Mouse (Mus musculus) skeletal muscle tissue, adult 2 months (tissue): ENCODE data around the gene Sh3gl3.
A peak's percentile ranks its signal among the peaks of the same experiment; 100 is the strongest.
"Not testable (repeated sequence)": the region's sequence is repeated elsewhere in the genome, so short reads cannot be mapped to it uniquely, and the experiment has no call there.

Experiments
- DNase-seq: peaks from one replicate; pipeline ENCODE4 v3.0.0-alpha.2; 2012; ENCODE audit warnings: low read depth, low spot score

Gene Sh3gl3

DNA sequence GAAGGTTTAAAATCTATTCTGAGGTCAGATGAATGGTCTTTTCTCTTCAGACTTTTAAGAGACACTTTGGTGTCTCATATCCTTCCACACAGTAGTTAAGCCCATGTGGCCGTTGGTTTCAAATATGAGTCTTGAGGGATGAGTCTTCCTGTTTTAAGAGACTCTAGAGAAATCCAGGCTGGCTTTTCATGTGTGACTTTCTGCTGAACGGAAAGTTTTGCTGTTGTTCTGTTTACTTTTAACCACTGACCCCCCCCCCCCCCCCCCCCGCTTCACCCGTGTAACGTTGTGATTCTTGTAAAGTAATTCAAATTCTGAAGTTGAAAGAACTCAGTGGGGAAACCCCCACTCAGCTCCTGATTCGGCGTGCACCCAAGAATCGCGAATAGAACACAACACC lies 61.8 kb downstream of the Sh3gl3 start:
- no peak for DNase-seq

GRCm38 (mm10) chr7:82236152-82236898 lies 62.7 kb downstream of the Sh3gl3 start:
- no peak for DNase-seq

GRCm38 (mm10) chr7:82236899-82237162 lies 63.2 kb downstream of the Sh3gl3 start:
- DNase-seq: no peak

DNA sequence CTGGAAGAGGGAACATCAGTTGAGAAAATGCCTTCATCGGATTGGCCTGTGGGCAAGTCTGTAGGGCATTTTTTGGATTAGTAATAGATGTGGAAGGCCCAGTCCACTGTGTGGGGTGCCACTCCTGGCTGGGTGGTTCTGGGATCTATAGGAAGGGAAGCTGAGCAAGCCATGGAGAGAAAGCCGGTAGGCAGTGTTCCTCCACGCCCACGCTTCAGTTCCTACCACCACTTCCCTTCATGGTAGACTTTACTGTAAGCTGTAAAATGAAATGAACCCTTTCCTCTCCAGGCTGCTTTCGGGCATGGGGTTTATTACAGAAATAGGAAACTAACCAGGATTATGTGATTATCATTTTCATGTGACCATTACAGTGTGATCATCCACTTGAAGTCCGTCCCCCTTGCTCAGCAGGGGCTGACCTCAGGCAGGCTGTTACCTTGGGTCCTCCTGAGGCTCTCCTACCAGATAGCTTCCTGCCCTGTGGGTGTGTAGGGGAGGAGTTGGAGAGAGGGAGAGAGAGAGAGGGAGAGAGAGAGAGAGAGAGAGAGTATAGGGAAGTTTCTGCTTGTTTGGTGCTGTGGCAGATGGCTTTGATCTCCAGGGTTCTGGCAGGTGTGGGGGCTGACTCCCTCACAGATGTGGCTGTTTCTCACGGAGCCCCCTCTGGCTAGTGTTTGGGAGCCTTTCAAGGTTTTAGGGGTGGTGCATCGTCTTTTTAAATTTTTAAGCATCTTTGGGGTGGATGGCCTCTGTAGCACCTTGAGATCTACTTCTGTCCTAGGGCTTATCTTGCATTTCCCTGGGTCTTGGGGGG lies 67.0 kb downstream of the Sh3gl3 start:
- no peak for DNase-seq

DNA sequence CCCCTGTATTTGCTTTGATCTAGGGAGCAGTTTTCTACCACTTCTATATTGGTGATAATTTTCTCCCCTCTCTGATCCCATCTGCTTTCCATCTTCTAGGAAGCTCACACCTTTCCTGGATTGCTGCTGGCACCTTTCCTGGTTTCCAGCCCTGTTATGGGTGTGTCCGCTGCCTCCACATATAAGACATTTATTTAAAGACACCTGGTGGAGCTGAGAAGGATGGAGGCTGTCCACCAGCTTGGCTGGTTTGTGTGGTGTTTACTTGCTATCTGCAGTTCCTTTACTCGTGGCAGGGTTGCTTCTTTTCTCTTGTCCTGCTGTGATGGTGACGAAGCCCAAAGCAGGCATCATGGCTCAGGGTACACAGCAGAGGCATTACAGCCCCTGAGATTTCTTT lies 71.1 kb downstream of the Sh3gl3 start:
- no peak for DNase-seq

- DNase-seq: no peak
Observed at GRCm38 (mm10) chr7:82248953-82249695, 75.5 kb downstream of the Sh3gl3 start.

DNA sequence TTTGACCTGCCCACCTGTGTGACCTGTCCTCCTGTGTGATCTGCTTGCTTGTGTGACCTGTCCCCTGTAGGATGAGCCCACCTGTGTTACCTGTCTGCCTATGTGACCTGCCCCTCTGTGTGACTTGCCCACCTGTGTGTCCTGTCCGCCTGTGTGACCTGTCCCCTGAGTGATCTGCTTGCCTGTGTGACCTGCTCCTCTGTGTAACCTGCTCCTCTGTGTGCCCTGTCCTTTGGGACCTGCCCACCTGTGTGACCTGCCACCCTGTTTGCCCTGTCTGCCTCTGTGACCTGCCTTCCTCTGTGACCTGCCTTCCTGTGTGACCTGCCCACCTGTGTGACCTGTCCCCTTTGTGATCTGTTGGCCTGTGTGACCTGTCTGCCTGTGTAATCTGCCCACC lies 79.7 kb downstream of the Sh3gl3 start:
- DNase-seq: no peak

- no peak for DNase-seq
Observed at GRCm38 (mm10) chr7:82256936-82257335, 83.3 kb downstream of the Sh3gl3 start.

- no peak for DNase-seq
Observed at GRCm38 (mm10) chr7:82257530-82257929, 83.9 kb downstream of the Sh3gl3 start.

GRCm38 (mm10) chr7:82260210-82260609 lies 86.6 kb downstream of the Sh3gl3 start:
- DNase-seq: no peak

DNA sequence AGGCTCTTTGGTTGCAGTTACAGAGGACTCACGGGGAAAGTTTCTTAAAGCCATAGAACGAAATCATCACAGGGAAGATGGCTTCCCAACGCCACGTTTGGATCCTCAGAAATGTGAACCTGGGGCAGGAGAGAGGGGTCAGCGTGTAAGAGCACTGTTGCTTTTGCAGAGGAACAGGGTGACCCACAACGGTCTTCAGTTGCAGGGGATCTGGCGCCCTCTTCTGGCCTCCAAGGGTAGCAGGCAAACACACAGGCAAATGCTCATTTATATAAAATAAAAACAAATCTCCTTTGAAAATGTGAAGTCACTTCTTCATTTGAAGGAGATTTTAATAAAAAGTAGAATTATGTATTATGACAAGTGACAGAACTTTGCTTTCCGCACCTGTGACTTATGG lies 89.5 kb downstream of the Sh3gl3 start:
- DNase-seq: peak; percentile 23

DNA sequence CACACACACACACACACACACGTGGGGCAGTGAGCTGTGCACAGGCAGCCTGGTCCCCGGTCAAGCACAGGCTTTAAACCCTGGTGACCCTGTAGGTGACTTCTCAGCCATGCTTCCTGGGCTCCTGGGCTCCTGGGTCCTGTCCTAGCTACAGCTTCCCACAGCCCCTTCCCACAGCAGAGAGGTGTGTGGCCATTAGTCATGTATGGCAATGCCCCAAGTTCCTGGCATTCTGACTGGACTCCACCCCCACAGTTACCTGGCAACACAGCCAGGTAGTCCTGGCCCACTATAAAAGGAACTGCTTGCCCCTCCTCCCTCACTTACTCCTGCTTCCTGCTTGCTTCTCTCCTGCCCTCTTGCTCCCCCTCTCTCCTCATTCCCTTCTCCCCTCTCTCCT lies 90.5 kb downstream of the Sh3gl3 start:
- no peak for DNase-seq

DNA sequence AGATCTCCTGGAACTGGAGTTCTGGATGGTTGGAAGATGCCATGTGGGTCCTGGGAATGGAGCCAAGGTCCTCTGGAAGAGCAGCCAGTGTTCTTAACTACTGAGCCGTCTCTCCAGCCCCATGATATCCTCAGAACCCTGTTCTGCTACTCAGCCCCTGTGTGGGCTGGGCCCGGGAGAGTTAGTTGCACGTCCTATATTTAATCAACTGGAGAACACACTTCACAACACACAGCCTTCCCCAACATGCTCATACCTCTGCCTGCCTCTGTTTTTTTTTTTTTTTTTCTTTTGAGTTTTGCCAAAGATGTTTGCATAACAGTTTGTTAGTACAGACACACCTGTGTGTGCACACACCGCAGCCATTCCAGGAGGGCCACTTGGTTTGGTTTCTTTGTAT lies 91.7 kb downstream of the Sh3gl3 start:
- DNase-seq: no peak

- DNase-seq: no peak
Observed at GRCm38 (mm10) chr7:82269948-82270347, 96.3 kb downstream of the Sh3gl3 start.

GRCm38 (mm10) chr7:82271742-82272141 lies 98.1 kb downstream of the Sh3gl3 start:
- DNase-seq: no peak

- not testable (repeated sequence) for DNase-seq
Observed at GRCm38 (mm10) chr7:82272875-82273274, 99.2 kb downstream of the Sh3gl3 start.

DNA sequence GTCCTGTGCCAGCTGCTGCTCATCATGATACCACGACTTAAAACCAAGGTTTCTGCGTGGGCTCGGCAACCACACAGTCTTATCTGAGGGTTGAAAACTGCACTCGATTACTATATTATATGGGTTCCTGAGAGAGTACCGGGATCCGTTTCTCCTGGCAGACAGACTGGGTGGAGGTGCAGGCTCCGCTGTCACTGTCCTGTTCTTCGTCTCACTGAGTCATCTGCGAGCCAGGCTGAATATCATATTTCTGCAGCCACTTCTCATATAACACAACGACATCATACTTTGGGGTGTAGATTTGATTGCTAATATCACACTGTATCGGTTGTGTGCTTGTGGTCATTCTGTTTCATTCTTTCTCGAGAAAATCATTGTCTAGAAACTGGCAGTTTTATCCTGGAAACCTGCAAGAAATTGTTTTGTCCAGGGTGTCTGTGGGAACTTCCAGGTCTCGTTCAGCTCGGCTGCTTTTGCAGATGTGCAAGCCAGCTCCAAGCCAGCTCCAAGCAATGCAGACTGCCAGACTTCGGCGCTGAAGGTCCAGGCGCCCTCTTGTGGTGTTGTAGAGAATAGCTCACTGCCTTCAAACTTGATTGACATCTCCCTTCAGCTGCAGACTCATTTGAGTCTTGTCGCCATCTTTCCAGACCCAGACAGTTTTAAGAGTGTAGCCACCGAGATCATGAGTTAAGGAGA lies 100.5 kb downstream of the Sh3gl3 start:
- peak; percentile 47 for DNase-seq

- DNase-seq: no peak
Observed at GRCm38 (mm10) chr7:82274975-82275374, 101.3 kb downstream of the Sh3gl3 start.

DNA sequence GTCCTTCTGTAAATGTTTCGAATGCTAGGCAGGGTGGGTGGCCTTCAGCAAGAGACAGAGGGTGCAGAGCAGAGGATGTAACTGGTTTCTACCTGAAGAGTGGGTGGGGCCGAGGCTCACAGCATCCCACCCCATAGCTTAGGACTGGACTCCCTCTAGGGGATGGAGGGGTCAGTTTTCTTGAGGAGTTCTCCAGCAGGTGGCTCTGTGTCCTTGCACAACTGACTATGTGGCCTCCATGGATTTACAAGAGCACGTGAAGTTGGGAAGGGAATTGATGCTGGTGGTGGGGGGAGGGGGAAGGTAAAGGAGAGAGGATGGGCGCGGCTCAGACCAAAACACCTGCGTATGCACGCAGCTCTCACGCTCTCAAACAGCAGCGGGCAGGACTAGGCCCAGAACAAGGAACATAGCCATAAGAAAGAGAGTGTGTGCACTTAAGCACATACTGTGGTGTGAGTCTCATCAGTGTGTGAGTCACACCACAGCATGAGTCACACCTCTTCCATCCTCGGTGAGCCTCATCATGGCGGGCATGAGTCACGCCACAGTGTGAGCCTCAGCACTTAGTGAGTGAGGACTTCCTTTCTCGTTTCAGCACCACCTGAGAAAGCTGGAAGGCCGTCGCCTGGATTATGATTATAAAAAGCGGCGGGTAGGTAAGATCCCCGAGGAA lies 102.0 kb downstream of the Sh3gl3 start:
- no peak for DNase-seq

GRCm38 (mm10) chr7:82282011-82282410 lies 108.4 kb downstream of the Sh3gl3 start:
- DNase-seq: no peak

DNA sequence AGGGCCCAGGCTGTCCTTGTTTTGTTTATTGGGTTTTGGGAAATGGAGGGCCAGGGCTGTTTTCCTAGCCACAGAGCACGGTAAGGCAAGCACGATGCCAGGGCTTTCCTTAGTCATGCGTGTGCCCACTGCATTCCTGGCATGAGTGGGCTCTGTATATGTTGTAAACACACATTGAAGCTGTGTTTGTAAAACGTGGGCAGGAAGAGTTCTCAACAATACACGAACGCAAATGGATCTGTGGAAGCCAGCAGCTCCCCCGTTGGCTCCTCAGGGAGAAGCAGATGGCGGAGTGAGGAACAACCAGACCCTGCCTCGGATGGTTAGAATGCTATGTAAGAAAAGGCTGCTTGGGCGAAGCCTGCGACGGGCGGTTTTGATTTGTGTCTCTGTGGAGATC lies 108.8 kb downstream of the Sh3gl3 start:
- no peak for DNase-seq
